Mouse (Mus musculus) MEL (cell line): ENCODE data around the gene Caskin1. TPM values are rescaled to one million over a fixed set of nuclear protein-coding genes. Genes with fewer than 3 reads are reported as not detected.

ENCODE experiments used
- DNase-seq: peaks from one replicate; pipeline ENCODE4 v3.0.0; 2011; ENCODE audit warnings: low read depth, low spot score
- H3K27ac ChIP-seq: 2 replicates; pipeline ENCODE4 v1.5.1; 2012; ENCODE audit warnings: low read depth, mild to moderate bottlenecking, control low read depth, low read length, moderate library complexity; ENCODE audit not compliant: control insufficient read depth
- H3K27me3 ChIP-seq, 2 experiments: fragments of 150-350 bp in 1 of 2; sonication (generic) in 1 of 2; 2 replicates each; pipeline ENCODE4 v1.6.1; 2012; ENCODE audit warnings: low read length in 2 of 2, mild to moderate bottlenecking in 2 of 2, improper control_type of control experiment in 1 of 2, moderate library complexity in 1 of 2; ENCODE audit not compliant: insufficient read depth in 2 of 2, control insufficient read depth in 1 of 2
- H3K36me3 ChIP-seq, 2 experiments: 2 replicates each; pipeline ENCODE4 v1.6.1; 2012 to 2014; ENCODE audit warnings: low read length in 2 of 2, improper control_type of control experiment in 1 of 2, inconsistent platforms in 1 of 2, mild to moderate bottlenecking in 1 of 2; ENCODE audit not compliant: insufficient read depth in 2 of 2, control insufficient read depth in 1 of 2
- H3K4me1 ChIP-seq, 2 experiments: fragments of 150-350 bp in 1 of 2; sonication (generic) in 1 of 2; 2 replicates each; pipeline ENCODE4 v1.6.1; 2012; ENCODE audit warnings: low read length in 2 of 2, improper control_type of control experiment in 1 of 2, mild to moderate bottlenecking in 1 of 2; ENCODE audit not compliant: insufficient read depth in 2 of 2, control insufficient read depth in 1 of 2
- H3K4me3 ChIP-seq, 2 experiments: fragments of 150-350 bp in 1 of 2; sonication (generic) in 1 of 2; 2 replicates each; pipeline ENCODE4 v1.5.1; 2012; ENCODE audit warnings: low read depth in 2 of 2, low read length in 2 of 2, mild to moderate bottlenecking in 2 of 2, moderate library complexity in 2 of 2, control low read depth in 1 of 2, improper control_type of control experiment in 1 of 2; ENCODE audit not compliant: control insufficient read depth in 1 of 2, insufficient read depth in 1 of 2
- H3K79me2 ChIP-seq: 2 replicates; pipeline ENCODE4 v1.6.1; 2012; ENCODE audit warnings: mild to moderate bottlenecking, low read length, moderate library complexity; ENCODE audit not compliant: control insufficient read depth, poor library complexity, insufficient read depth
- H3K9ac ChIP-seq: 2 replicates; pipeline ENCODE4 v1.6.1; 2012; ENCODE audit warnings: low read depth, mild to moderate bottlenecking, control low read depth, low read length, moderate library complexity; ENCODE audit not compliant: control insufficient read depth, poor library complexity, severe bottlenecking
- H3K9me3 ChIP-seq: fragments of 150-350 bp; sonication (generic); replicated peaks from 2 replicates; pipeline ENCODE4 v1.6.1; 2012; ENCODE audit warnings: mild to moderate bottlenecking, low read length, improper control_type of control experiment, moderate library complexity; ENCODE audit not compliant: insufficient read depth
- BHLHE40 ChIP-seq: IDR thresholded peaks from 2 replicates; pipeline ENCODE4 v1.6.1; 2012; ENCODE audit warnings: low read depth, mild to moderate bottlenecking, inconsistent platforms, low read length, improper control_type of control experiment, borderline replicate concordance
- CTCF ChIP-seq, 3 experiments: IDR thresholded peaks in 2 of 3; conservative IDR thresholded peaks in 1 of 3; 2 replicates each; pipeline ENCODE4 v1.5.1; 2011 to 2012; ENCODE audit warnings: low read length in 3 of 3, low read depth in 2 of 3, mild to moderate bottlenecking in 2 of 3, improper control_type of control experiment in 1 of 3, inconsistent platforms in 1 of 3, mixed read lengths in 1 of 3, moderate library complexity in 1 of 3; ENCODE audit not compliant: control insufficient read depth in 1 of 3, insufficient read depth in 1 of 3, poor library complexity in 1 of 3, severe bottlenecking in 1 of 3
- EP300 ChIP-seq, 2 experiments: IDR thresholded peaks; 2 replicates each; pipeline ENCODE4 v1.6.1; 2011; ENCODE audit warnings: improper control_type of control experiment in 2 of 2, low read length in 2 of 2, low read depth in 1 of 2, mild to moderate bottlenecking in 1 of 2
- GABPA ChIP-seq: IDR thresholded peaks from 2 replicates; pipeline ENCODE4 v1.6.1; 2012; ENCODE audit warnings: low read depth, mild to moderate bottlenecking, inconsistent platforms, low read length, improper control_type of control experiment, moderate library complexity
- GATA1 ChIP-seq: IDR thresholded peaks from 2 replicates; pipeline ENCODE4 v1.6.1; 2011; ENCODE audit warnings: low read depth, low read length, improper control_type of control experiment
- KAT2A ChIP-seq: conservative IDR thresholded peaks from 2 replicates; pipeline ENCODE4 v1.6.1; 2012; ENCODE audit warnings: low read depth, low read length, improper control_type of control experiment, inconsistent platforms
- MAX ChIP-seq: IDR thresholded peaks from 2 replicates; pipeline ENCODE4 v1.6.1; 2011; ENCODE audit warnings: low read length, improper control_type of control experiment
- MEF2A ChIP-seq: IDR thresholded peaks from 2 replicates; pipeline ENCODE4 v1.6.1; 2014; ENCODE audit warnings: low read depth, mild to moderate bottlenecking, inconsistent platforms, low read length, improper control_type of control experiment; ENCODE audit not compliant: poor library complexity, insufficient replicate concordance, severe bottlenecking; ENCODE audit errors: extremely low read depth
- NRF1 ChIP-seq: IDR thresholded peaks from 2 replicates; pipeline ENCODE4 v1.6.1; 2014; ENCODE audit warnings: low read depth, mild to moderate bottlenecking, inconsistent platforms, low read length, improper control_type of control experiment, moderate library complexity; ENCODE audit not compliant: poor library complexity, insufficient read depth, severe bottlenecking
- POLR2AphosphoS5 ChIP-seq: IDR thresholded peaks from 2 replicates; pipeline ENCODE4 v1.6.1; 2012; ENCODE audit warnings: low read depth, borderline replicate concordance, mild to moderate bottlenecking, inconsistent platforms, low read length, moderate library complexity, mixed read lengths
- RCOR1 ChIP-seq: IDR thresholded peaks from 2 replicates; pipeline ENCODE4 v1.6.1; 2012; ENCODE audit warnings: low read depth, mild to moderate bottlenecking, inconsistent platforms, low read length, improper control_type of control experiment
- TBP ChIP-seq: IDR thresholded peaks from 2 replicates; pipeline ENCODE4 v1.8.0; 2011; ENCODE audit warnings: low read depth, low read length, improper control_type of control experiment
- UBTF ChIP-seq: IDR thresholded peaks from 2 replicates; pipeline ENCODE4 v1.6.1; 2012; ENCODE audit warnings: low read depth, mild to moderate bottlenecking, inconsistent platforms, low read length, improper control_type of control experiment, moderate library complexity, borderline replicate concordance; ENCODE audit not compliant: insufficient read depth
- USF1 ChIP-seq: IDR thresholded peaks from 2 replicates; pipeline ENCODE4 v1.6.1; 2014; ENCODE audit warnings: low read depth, mild to moderate bottlenecking, inconsistent platforms, low read length, improper control_type of control experiment, moderate library complexity
- ZC3H11A ChIP-seq: IDR thresholded peaks from 2 replicates; pipeline ENCODE4 v1.6.1; 2012; ENCODE audit warnings: low read depth, mild to moderate bottlenecking, inconsistent platforms, low read length, improper control_type of control experiment
- ZKSCAN1 ChIP-seq: IDR thresholded peaks from 2 replicates; pipeline ENCODE4 v1.6.1; 2012; ENCODE audit warnings: low read depth, mild to moderate bottlenecking, inconsistent platforms, low read length, improper control_type of control experiment, moderate library complexity
- ZMIZ1 ChIP-seq: IDR thresholded peaks from 2 replicates; pipeline ENCODE4 v1.6.1; 2012; ENCODE audit warnings: low read depth, mild to moderate bottlenecking, inconsistent platforms, low read length, improper control_type of control experiment, moderate library complexity
- polyA plus RNA-seq, 2 experiments: library from polyadenylated mRNA; stranded (reverse) in 1 of 2; unstranded in 1 of 2; fragments of >175 nt in 1 of 2; fragments of >200 nt in 1 of 2; gene quantifications; 2 replicates each; pipeline versions ENCODE4 v1.2.1 to v1.2.4; 2012; ENCODE audit warnings: low replicate concordance in 2 of 2, low read depth in 1 of 2; ENCODE audit not compliant: insufficient read length in 2 of 2, insufficient read depth in 1 of 2, missing spikeins in 1 of 2
- total RNA-seq: library from RNA; depleted of rRNA; stranded (reverse); fragments of 300-350 nt; gene quantifications from 2 replicates; pipeline ENCODE4 v1.2.3, GENCODE M21; 2012

The Caskin1 gene
- total and polyA plus RNA-seq, 3 experiments: 0.04 to 0.38 TPM; not detected in 1

DNA sequence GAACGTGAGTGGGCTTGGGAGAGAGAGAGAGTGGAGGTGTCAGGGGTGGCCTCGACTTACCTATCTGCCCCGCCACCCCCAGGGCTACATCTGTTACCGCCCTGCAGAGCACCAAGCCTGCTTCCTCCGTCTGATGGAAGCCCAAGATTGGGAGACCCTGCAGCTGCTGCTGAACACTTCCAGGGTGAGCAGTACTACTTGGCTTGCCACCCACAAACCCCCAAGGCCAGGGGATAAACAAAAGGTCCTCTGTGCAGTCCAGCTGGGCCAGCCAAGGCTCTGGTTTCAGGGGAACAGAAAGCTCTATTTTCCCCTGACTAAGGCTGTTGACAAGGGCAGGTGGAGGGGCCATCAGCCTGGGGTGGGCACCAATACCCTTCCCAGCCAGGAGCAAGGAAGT is 13.8 kb upstream of the Caskin1 start:
- Histone ChIP-seq H3K27me3 (no peaks in the 10 kb centered on the region), H3K4me1 (peaks cover 0 to 20% of the 10 kb centered on the region in 2 experiments; a peak in 3 of 4 replicates), H3K9me3 (no peaks in the 10 kb centered on the region), H3K36me3 (peaks cover 0 to 12% of the 10 kb centered on the region in 2 experiments; a peak in 2 of 4 replicates), H3K4me3 (no peak overlapping the region), H3K9ac (no peak overlapping the region), H3K27ac (no peak overlapping the region), H3K79me2 (peaks cover 32% of the 10 kb centered on the region)
- DNase-seq: no peak
- TF ChIP-seq USF1 (no peak), GABPA (no peak), KAT2A (no peak), MEF2A (no peak), UBTF (no peak), NRF1 (no peak), MAX (no peak), ZKSCAN1 (no peak), ZMIZ1 (no peak)

DNA sequence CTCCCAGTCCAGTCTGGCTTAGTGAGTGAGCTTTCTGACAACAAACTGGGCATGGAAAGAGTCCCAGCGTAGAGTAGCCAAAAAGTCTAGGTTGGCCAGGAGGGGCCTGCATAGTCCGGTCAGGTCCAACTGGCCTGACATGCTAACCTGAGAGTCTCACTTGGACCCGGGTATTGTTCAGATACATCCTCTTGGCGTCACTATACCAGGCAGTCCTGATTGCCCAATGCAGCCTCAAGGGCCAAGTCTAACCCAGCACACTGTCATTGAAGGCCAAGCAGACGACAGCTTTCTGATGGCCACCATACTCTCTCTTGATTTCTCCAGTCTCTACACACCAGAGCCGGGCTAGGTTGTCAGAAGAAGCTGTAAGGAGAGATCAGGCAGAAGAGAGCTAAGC is 12.8 kb upstream of the Caskin1 start:
- Histone ChIP-seq H3K9me3 (no peaks in the 10 kb centered on the region), H3K9ac (no peak overlapping the region), H3K79me2 (peaks cover 29% of the 10 kb centered on the region), H3K36me3 (peaks cover 0 to 16% of the 10 kb centered on the region in 2 experiments; a peak in 2 of 4 replicates), H3K4me3 (no peak overlapping the region), H3K27ac (no peak overlapping the region), H3K27me3 (no peaks in the 10 kb centered on the region), H3K4me1 (peaks cover 0 to 25% of the 10 kb centered on the region in 2 experiments)
- no peak for TF ChIP-seq NRF1
- TF ChIP-seq GABPA: no peak
- no peak for TF ChIP-seq BHLHE40
- TF ChIP-seq EP300 (IDR thresholded peaks at IDR 0.05; ENCODE audit: low read depth in 1 of 2, low read length in 2 of 2): no peak
- TF ChIP-seq TBP: no peak
- TF ChIP-seq KAT2A: no peak
- TF ChIP-seq POLR2AphosphoS5: no peak
- TF ChIP-seq UBTF: no peak
- no peak for TF ChIP-seq RCOR1
- TF ChIP-seq ZC3H11A: no peak
- TF ChIP-seq CTCF (IDR thresholded peaks at IDR 0.05 in 2 of 3, conservative IDR thresholded peaks at IDR 0.05 in 1 of 3; ENCODE audit: control insufficient read depth in 1 of 3, insufficient read depth in 1 of 3, low read depth in 2 of 3, low read length in 3 of 3, poor library complexity in 1 of 3, severe bottlenecking in 1 of 3): no peak
- no peak for TF ChIP-seq GATA1
- DNase-seq: no peak
